ENCODE assay signal across 19 mouse cellular contexts in the genomic region with DNA sequence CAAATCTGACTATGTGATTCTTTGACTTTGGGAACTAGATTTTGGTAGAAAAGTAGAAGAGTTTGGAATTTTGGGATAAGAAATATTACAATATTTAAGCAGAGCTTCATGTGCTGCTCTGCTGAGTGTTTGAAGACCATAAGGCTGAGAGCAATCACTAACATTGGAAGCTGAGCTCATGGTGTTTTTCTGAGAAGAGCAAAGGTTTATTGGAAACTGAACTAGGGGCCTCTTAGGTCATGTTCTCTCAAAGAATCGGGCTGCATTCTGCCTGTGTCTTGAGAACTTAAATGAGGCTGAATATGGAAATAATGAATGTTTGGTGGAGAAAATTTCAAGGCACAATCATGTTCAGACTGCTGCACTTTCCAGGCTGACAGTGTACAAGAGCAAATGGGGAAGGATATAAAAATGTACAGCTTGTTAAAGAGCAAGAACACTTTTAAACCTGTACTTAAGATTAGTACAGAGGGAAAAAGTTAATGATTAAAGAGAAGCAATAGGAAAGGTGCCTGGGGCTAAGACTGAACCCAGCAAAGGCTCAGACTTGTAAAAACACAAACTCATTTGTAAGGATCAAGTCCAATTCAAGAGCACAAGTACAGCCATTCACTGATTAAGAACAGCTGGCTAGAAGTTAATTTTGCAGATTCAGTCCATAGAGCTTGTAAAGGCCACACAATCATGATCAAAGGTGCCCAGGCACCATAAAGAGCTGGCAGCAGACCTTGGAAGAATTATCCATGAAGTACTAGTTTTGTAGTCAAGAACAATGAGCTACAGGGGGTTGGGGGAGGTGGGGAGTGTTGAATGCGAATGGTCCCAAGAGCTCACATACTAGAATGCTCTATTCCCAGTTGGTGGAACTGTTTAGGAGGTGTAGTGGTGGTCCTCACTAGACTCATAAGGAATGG. TPM values are rescaled to one million over a fixed set of nuclear protein-coding genes. Genes with fewer than 3 reads are reported as not detected.
DNase-seq lines count a peak whose midpoint lies in the region; ATAC-seq and TF ChIP-seq lines count a peak whose summit lies in the region.
"Had no signal": no experiment of that assay in that cellular context is flagged by ENCODE, and none has a peak within 500 bp of the region (broad histone marks: within the 10 kb centered on the region; RNA-seq: fewer than 3 reads in every experiment).

No protein-coding gene starts in this region.

- H3K79me2 ChIP-seq in heart, adult 2 months (replicated peaks; ENCODE audit: control insufficient read depth, insufficient read depth, low read length) = no peaks in the 10 kb centered on the region

- TF ChIP-seq CTCF in small intestine, adult 2 months (IDR thresholded peaks at IDR 0.05; ENCODE audit: extremely low read depth, insufficient read length, insufficient replicate concordance, low read depth, low read length) = no peak
- TF ChIP-seq CTCF in heart, adult 2 months (IDR thresholded peaks at IDR 0.05) = no peak

- H3K9ac ChIP-seq in intestine, embryonic 16.5 days (ENCODE audit: low read depth, low read length) = no peak overlapping the region
- no peak overlapping the region for H3K9ac ChIP-seq in heart, adult 2 months (ENCODE audit: low read depth, low read length)
- H3K9ac ChIP-seq: embryonic facial prominence, embryonic 12.5 days; forebrain, embryonic 12.5 days; liver, embryonic 13.5 days had no signal

- no peaks in the 10 kb centered on the region for H3K9me3 ChIP-seq in intestine, embryonic 16.5 days (ENCODE audit: control insufficient read depth, low read length)
- H3K9me3 ChIP-seq: embryonic facial prominence, embryonic 12.5 days; forebrain, embryonic 12.5 days; liver, embryonic 13.5 days had no signal

- 74% methylated on average over 2 of the region's 2 CpGs for WGBS in intestine, embryonic 16.5 days
- WGBS in small intestine, adult 2 months = 39% methylated on average over 2 of the region's 2 CpGs
- WGBS in heart, adult 2 months = 74% methylated on average over 2 of the region's 2 CpGs

- H3K36me3 ChIP-seq in intestine, embryonic 16.5 days (ENCODE audit: control insufficient read depth, insufficient read depth, low read length) = no peaks in the 10 kb centered on the region
- no peaks in the 10 kb centered on the region for H3K36me3 ChIP-seq in small intestine, adult 2 months (ENCODE audit: control insufficient read depth, insufficient read depth, low read length)
- no peaks in the 10 kb centered on the region for H3K36me3 ChIP-seq in heart, adult 2 months (ENCODE audit: control insufficient read depth, insufficient read depth, low read length)
- H3K36me3 ChIP-seq: embryonic facial prominence, embryonic 12.5 days; forebrain, embryonic 12.5 days; liver, embryonic 13.5 days had no signal

- no peak for TF ChIP-seq POLR2A in small intestine, adult 2 months (IDR thresholded peaks at IDR 0.05; ENCODE audit: low read depth, low read length)
- no peak for TF ChIP-seq POLR2A in heart, adult 2 months (IDR thresholded peaks at IDR 0.05; ENCODE audit: insufficient read depth, low read depth, low read length)

- peak; percentile 52 for DNase-seq in kidney, adult 11 months
- DNase-seq in kidney, postnatal 10 days = no peak
- peak; percentile 43 for DNase-seq in kidney, postnatal 14 days
- DNase-seq in layer of hippocampus, postnatal 10 days (ENCODE audit: low spot score in 2 of 2) = no peak
- DNase-seq in heart, adult 2 months = no peak
- DNase-seq in heart, postnatal 25 days (ENCODE audit: low spot score) = no peak
- DNase-seq: adrenal gland, postnatal 10 days; cerebellum, postnatal 10 days; liver, embryonic 13.5 days; lung, postnatal 14 days; right cerebral cortex, adult 18-20 months; thymus, postnatal 14 days had no signal

- H3K4me2 ChIP-seq in intestine, embryonic 16.5 days (ENCODE audit: low read depth, low read length) = no peak overlapping the region
- H3K4me2 ChIP-seq: embryonic facial prominence, embryonic 12.5 days; forebrain, embryonic 12.5 days; liver, embryonic 13.5 days; midbrain, embryonic 11.5 days had no signal

- no peaks in the 10 kb centered on the region for H3K4me1 ChIP-seq in intestine, embryonic 16.5 days (ENCODE audit: control insufficient read depth, insufficient read depth, low read length)
- peaks cover 6% of the 10 kb centered on the region; the same call in 1 of the 2 replicates for H3K4me1 ChIP-seq in small intestine, adult 2 months (ENCODE audit: control insufficient read depth, insufficient read depth, insufficient read length, low read length)
- H3K4me1 ChIP-seq in heart, adult 2 months (ENCODE audit: control insufficient read depth, insufficient read depth, low read length) = no peaks in the 10 kb centered on the region
- H3K4me1 ChIP-seq: embryonic facial prominence, embryonic 12.5 days; liver, embryonic 13.5 days had no signal

- peak; percentile 98 for ATAC-seq in intestine, embryonic 16.5 days

- peak overlapping the region; percentile 67; the same call in 1 of the 2 replicates for H3K27ac ChIP-seq in intestine, embryonic 16.5 days (ENCODE audit: low read length)
- H3K27ac ChIP-seq in small intestine, adult 2 months (ENCODE audit: insufficient read depth, low read depth, low read length) = peak overlapping the region; percentile 90
- H3K27ac ChIP-seq in heart, adult 2 months = no peak overlapping the region
- H3K27ac ChIP-seq: embryonic facial prominence, embryonic 12.5 days; forebrain, embryonic 12.5 days; liver, embryonic 13.5 days had no signal

- TF ChIP-seq EP300 in heart, adult 2 months (IDR thresholded peaks at IDR 0.05; ENCODE audit: insufficient read depth, low read depth, low read length) = no peak

- H3K4me3 ChIP-seq in intestine, embryonic 16.5 days (ENCODE audit: low read length) = no peak overlapping the region
- H3K4me3 ChIP-seq in small intestine, adult 2 months (ENCODE audit: low read depth, low read length) = no peak overlapping the region
- no peak overlapping the region for H3K4me3 ChIP-seq in heart, adult 2 months
- H3K4me3 ChIP-seq: embryonic facial prominence, embryonic 12.5 days; forebrain, embryonic 12.5 days; liver, embryonic 13.5 days had no signal

- no peaks in the 10 kb centered on the region for H3K27me3 ChIP-seq in intestine, embryonic 16.5 days (replicated peaks; ENCODE audit: control insufficient read depth, insufficient read depth, low read length)
- H3K27me3 ChIP-seq in small intestine, adult 2 months (ENCODE audit: control insufficient read depth, insufficient read depth, low read length) = no peaks in the 10 kb centered on the region
- no peaks in the 10 kb centered on the region for H3K27me3 ChIP-seq in heart, adult 2 months (ENCODE audit: control insufficient read depth, insufficient read depth, low read length)
- H3K27me3 ChIP-seq: embryonic facial prominence, embryonic 12.5 days; forebrain, embryonic 12.5 days; liver, embryonic 13.5 days had no signal

- intact Hi-C loops in heart, adult 2 months (cut with DNase I) = no loop called here
- intact Hi-C loops in heart, postnatal 25 days (cut with DNase I) = no loop called here

RNA-seq across cellular contexts. Expression of a gene that starts 31.0 kb away (rescaled TPM):
- polyA plus RNA-seq in intestine, embryonic 16.5 days (2015; fragmentation: Nextera tagmentation; extraction: Ambion mirVana) = not detected in 2 replicates
- not detected in 2 replicates for polyA plus RNA-seq in small intestine, adult 2 months (2012; rRNA removed)
- not detected for total RNA-seq in layer of hippocampus, postnatal 10 days (2021)
- total RNA-seq in heart, adult 2 months (2021) = not detected
- polyA plus RNA-seq in heart, adult 2 months (2012; rRNA removed) = not detected in 2 replicates
- total RNA-seq in heart, postnatal 25 days (2021) = not detected
- total RNA-seq: adrenal gland, postnatal 10 days; granulocyte monocyte progenitor cell, adult 5-6 weeks had no signal
- polyA plus RNA-seq: embryonic facial prominence, embryonic 12.5 days; forebrain, embryonic 12.5 days; heart, postnatal 0 days; liver, embryonic 13.5 days; midbrain, embryonic 11.5 days had no signal

Comparison
In these comparisons a context has a peak if more than half of its experiments do, and no peak if none do; other contexts are left out.
1. DNase-seq: peak in kidney, adult 11 months (single experiment) and kidney, postnatal 14 days (single experiment); none in kidney, postnatal 10 days (single experiment), layer of hippocampus, postnatal 10 days (0 of 2), heart, adult 2 months (0 of 2) and heart, postnatal 25 days (single experiment).